Mouse (Mus musculus) lung, embryonic 16.5 days (tissue): Measurements from ENCODE around the gene Peg3. TPM values are rescaled to one million over a fixed set of nuclear protein-coding genes. Genes with fewer than 3 reads are reported as not detected.
A peak's percentile ranks its signal among the peaks of the same experiment; 100 is the strongest.
"Not testable (repeated sequence)": the region's sequence is repeated elsewhere in the genome, so short reads cannot be mapped to it uniquely, and the experiment has no call there.

Experiments used
- ATAC-seq: fragments of 200-750 bp; cut with Nextera tagmentation; 2 replicates; pipeline ENCODE4 v1.8.0; 2017; ENCODE audit warnings: low read depth, mild to moderate bottlenecking, moderate library complexity
- H3K27ac ChIP-seq: fragments of 300-500 bp; sonication (generic); 2 replicates; pipeline ENCODE4 v1.5.1; 2014; ENCODE audit warnings: mild to moderate bottlenecking, control low read depth, low read length
- H3K27me3 ChIP-seq: fragments of 300-500 bp; sonication (generic); 2 replicates; pipeline ENCODE4 v1.6.1; 2014; ENCODE audit warnings: low read depth, low read length, mixed read lengths; ENCODE audit not compliant: control insufficient read depth, insufficient read depth
- H3K36me3 ChIP-seq: fragments of 300-500 bp; sonication (generic); 2 replicates; pipeline ENCODE4 v1.6.1; 2014; ENCODE audit warnings: low read length; ENCODE audit not compliant: control insufficient read depth, insufficient read depth
- H3K4me1 ChIP-seq: fragments of 300-500 bp; sonication (generic); replicated peaks from 2 replicates; pipeline ENCODE4 v1.6.1; 2014; ENCODE audit warnings: low read length, mixed read lengths; ENCODE audit not compliant: control insufficient read depth, insufficient read depth
- H3K4me2 ChIP-seq: fragments of 300-500 bp; sonication (generic); 2 replicates; pipeline ENCODE4 v1.6.1; 2014; ENCODE audit warnings: low read depth, low read length, control low read depth
- H3K4me3 ChIP-seq: fragments of 300-500 bp; sonication (generic); 2 replicates; pipeline ENCODE4 v1.5.1; 2014; ENCODE audit warnings: mild to moderate bottlenecking, low read length, control low read depth
- H3K9ac ChIP-seq: fragments of 300-500 bp; sonication (generic); 2 replicates; pipeline ENCODE4 v1.6.1; 2014; ENCODE audit warnings: low read length, control low read depth
- H3K9me3 ChIP-seq: fragments of 300-500 bp; sonication (generic); 2 replicates; pipeline ENCODE4 v1.6.1; 2016; ENCODE audit warnings: low read length; ENCODE audit not compliant: control insufficient read depth
- WGBS: fragments of 180-500 bp; shearing (Covaris S2); extraction: QIAGEN DNeasy Blood & Tissue Kit; methylation state at CpG from one replicate; pipeline ENCODE4 v1.1.7; 2014; 5-methylcytosine and 5-hydroxymethylcytosine counted together
- polyA plus RNA-seq: library from polyadenylated mRNA; unstranded; fragments of >200 nt; fragmentation: Nextera tagmentation; extraction: Ambion mirVana; gene quantifications from 2 replicates; pipeline ENCODE4 v1.2.1, GENCODE M21; 2015

Gene Peg3
- polyA plus RNA-seq, result 102 and 119 TPM in 2 replicates

GRCm38 (mm10) chr7:6730241-6730640 is at the start of gene Peg3, which contains the start of gene Usp29:
Gene Peg3 (minus strand): TSS chr7:6730431.
Gene Usp29 (plus strand): TSS chr7:6730578.
- H3K27ac ChIP-seq, result peak within 1 kb of the TSS; percentile 94
- peak; percentile 48 for ATAC-seq

GRCm38 (mm10) chr7:6779172-6779571 is 48.9 kb upstream of the Peg3 start:
- no peak overlapping the region for H3K4me3 ChIP-seq
- H3K27me3 ChIP-seq, result no peaks in the 10 kb centered on the region
- 64% methylated on average over 5 of the region's 5 CpGs for WGBS
- H3K4me2 ChIP-seq, result no peak overlapping the region
- no peak for ATAC-seq
- no peak overlapping the region for H3K9ac ChIP-seq
- peak overlapping the region; percentile 47 for H3K27ac ChIP-seq
- H3K9me3 ChIP-seq, result no peaks in the 10 kb centered on the region
- no peaks in the 10 kb centered on the region for H3K36me3 ChIP-seq
- peaks cover 42% of the 10 kb centered on the region for H3K4me1 ChIP-seq

More at GRCm38 (mm10) chr7:6730241-6730640, at the start of gene Peg3, which contains the start of gene Usp29:
- H3K27me3 ChIP-seq, result no peaks in the 10 kb centered on the region
- peak within 1 kb of the TSS; percentile 61 for H3K4me2 ChIP-seq
- no peaks in the 10 kb centered on the region for H3K36me3 ChIP-seq
- H3K4me1 ChIP-seq, result 0 out of 2 replicates have a peak, but pooled peaks cover 2% of the 10 kb centered on the region
- 61% methylated on average over 24 of the region's 24 CpGs for WGBS
- peaks cover 26% of the 10 kb centered on the region for H3K9me3 ChIP-seq
- H3K9ac ChIP-seq, result peak within 1 kb of the TSS; percentile 74
- H3K4me3 ChIP-seq, result peak within 1 kb of the TSS; percentile 64

GRCm38 (mm10) chr7:6777689-6778088 is 47.5 kb upstream of the Peg3 start:
- H3K4me3 ChIP-seq, result no peak overlapping the region
- H3K4me1 ChIP-seq, result peaks cover 40% of the 10 kb centered on the region
- 3% methylated on average over 4 of the region's 4 CpGs for WGBS
- H3K4me2 ChIP-seq, result no peak overlapping the region
- no peaks in the 10 kb centered on the region for H3K9me3 ChIP-seq
- peak overlapping the region; percentile 83 for H3K27ac ChIP-seq
- H3K36me3 ChIP-seq, result no peaks in the 10 kb centered on the region
- peak; percentile 70 for ATAC-seq
- 0 out of 2 replicates have a peak overlapping the region, but pooled peaks have one; percentile 32 for H3K9ac ChIP-seq
- no peaks in the 10 kb centered on the region for H3K27me3 ChIP-seq

- peak overlapping the region; percentile 83 for H3K27ac ChIP-seq
- no peaks in the 10 kb centered on the region for H3K36me3 ChIP-seq
- no peak overlapping the region for H3K4me2 ChIP-seq
- no peaks in the 10 kb centered on the region for H3K27me3 ChIP-seq
- H3K9me3 ChIP-seq, result no peaks in the 10 kb centered on the region
- no peak overlapping the region; the same call in 1 of the 2 replicates for H3K9ac ChIP-seq
- ATAC-seq, result peak; percentile 83
- no peak overlapping the region for H3K4me3 ChIP-seq
- peaks cover 36% of the 10 kb centered on the region for H3K4me1 ChIP-seq
- WGBS, result 13% methylated on average over 2 of the region's 2 CpGs
Measured at GRCm38 (mm10) chr7:6777107-6777506, 46.9 kb upstream of the Peg3 start.

- Histone ChIP-seq H3K27me3 (no peaks in the 10 kb centered on the region), H3K9me3 (no peaks in the 10 kb centered on the region), H3K9ac (no peak overlapping the region), H3K27ac (peak overlapping the region; percentile 83), H3K4me2 (no peak overlapping the region), H3K4me3 (no peak overlapping the region), H3K36me3 (no peaks in the 10 kb centered on the region), H3K4me1 (peaks cover 30% of the 10 kb centered on the region)
- 73% methylated on average over 10 of the region's 10 CpGs for WGBS
- ATAC-seq, result no peak
Measured at GRCm38 (mm10) chr7:6776314-6777059, 46.3 kb upstream of the Peg3 start.

- H3K4me2 ChIP-seq, H3K36me3 ChIP-seq, H3K9ac ChIP-seq, H3K27me3 ChIP-seq, H3K27ac ChIP-seq, H3K9me3 ChIP-seq, H3K4me3 ChIP-seq, ATAC-seq: not testable (repeated sequence)
- 37% methylated on average over 11 of the region's 11 CpGs for WGBS
- peaks cover 28% of the 10 kb centered on the region for H3K4me1 ChIP-seq
Measured at GRCm38 (mm10) chr7:6773865-6774413, 43.7 kb upstream of the Peg3 start.

GRCm38 (mm10) chr7:6770286-6770685 is 40.1 kb upstream of the Peg3 start:
- H3K9me3 ChIP-seq, result no peaks in the 10 kb centered on the region
- peaks cover 8% of the 10 kb centered on the region for H3K4me1 ChIP-seq
- H3K9ac ChIP-seq, result no peak overlapping the region
- 7% methylated on average over 8 of the region's 8 CpGs for WGBS
- H3K36me3 ChIP-seq, result no peaks in the 10 kb centered on the region
- H3K4me3 ChIP-seq, result no peak overlapping the region
- ATAC-seq, result peak; percentile 77
- peak overlapping the region; percentile 50; the same call in 1 of the 2 replicates for H3K27ac ChIP-seq
- no peak overlapping the region; the same call in 1 of the 2 replicates for H3K4me2 ChIP-seq
- H3K27me3 ChIP-seq, result no peaks in the 10 kb centered on the region

GRCm38 (mm10) chr7:6765240-6765639 is 35.0 kb upstream of the Peg3 start:
- H3K27ac ChIP-seq, result no peak overlapping the region
- no peaks in the 10 kb centered on the region for H3K9me3 ChIP-seq
- no peaks in the 10 kb centered on the region for H3K36me3 ChIP-seq
- no peaks in the 10 kb centered on the region for H3K27me3 ChIP-seq
- ATAC-seq, result peak; percentile 62
- WGBS, result 49% methylated on average over 5 of the region's 5 CpGs
- peaks cover 8% of the 10 kb centered on the region; the same call in 1 of the 2 replicates for H3K4me1 ChIP-seq
- H3K4me3 ChIP-seq, result no peak overlapping the region
- H3K4me2 ChIP-seq, result no peak overlapping the region
- no peak overlapping the region for H3K9ac ChIP-seq

GRCm38 (mm10) chr7:6760170-6760569 is 29.9 kb upstream of the Peg3 start:
- 68% methylated on average over 6 of the region's 6 CpGs for WGBS
- Histone ChIP-seq H3K9ac (no peak overlapping the region), H3K36me3 (no peaks in the 10 kb centered on the region), H3K4me2 (no peak overlapping the region), H3K4me1 (0 out of 2 replicates have a peak, but pooled peaks cover under 1% of the 10 kb centered on the region), H3K27me3 (no peaks in the 10 kb centered on the region), H3K27ac (no peak overlapping the region), H3K4me3 (no peak overlapping the region), H3K9me3 (no peaks in the 10 kb centered on the region)
- no peak for ATAC-seq
